Mouse (Mus musculus): ENCODE results near the gene Tmco4.

The Tmco4 gene

DNA sequence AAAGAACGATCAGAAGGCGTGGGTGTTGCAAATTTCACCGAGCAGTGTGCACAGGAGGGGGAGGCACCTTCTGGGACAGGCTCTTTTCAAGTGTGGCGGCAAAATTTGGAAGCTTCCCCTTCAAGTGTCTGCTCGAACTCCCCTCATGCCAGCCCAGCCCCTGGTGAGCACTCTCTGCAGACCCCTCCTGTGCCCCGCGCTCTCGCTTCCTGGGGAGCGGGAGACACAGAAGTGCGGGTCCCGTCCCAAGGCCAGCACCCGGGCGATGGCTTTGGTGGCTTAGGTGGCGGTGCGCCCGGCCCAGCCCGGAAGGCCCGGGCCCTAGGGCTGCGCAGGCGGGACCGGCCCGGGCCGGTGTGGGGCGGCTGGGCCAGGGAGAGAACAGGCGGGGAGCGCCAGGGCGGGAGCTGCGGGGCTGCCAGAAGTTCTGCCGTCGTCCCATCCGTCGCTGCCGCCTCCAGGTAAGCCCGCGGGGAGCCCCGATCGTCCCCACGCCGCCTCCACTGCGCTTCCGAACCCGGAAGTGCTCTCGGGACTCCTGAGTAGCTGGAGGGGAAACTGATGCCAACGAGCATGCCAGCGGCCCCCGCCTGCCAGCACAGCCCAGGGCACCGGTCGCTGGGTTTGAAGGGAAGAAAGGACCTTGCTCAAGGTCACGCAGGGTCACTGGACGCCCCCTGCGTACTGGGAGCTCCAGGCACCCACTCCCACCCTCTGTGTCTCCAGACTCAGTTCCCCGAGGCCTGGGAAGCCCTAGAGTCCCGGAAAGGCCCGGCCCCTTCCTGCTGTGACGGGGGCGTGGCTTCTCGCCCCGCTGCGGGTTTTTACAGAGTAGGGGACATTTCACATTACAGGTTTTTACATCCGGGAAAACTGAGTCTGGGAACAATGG, at the start of gene Tmco4:
Tmco4 (plus strand) TSS at position 62 of the 892 bp plus-strand sequence.
- peak; percentile 85 for DNase-seq (ENCODE audit: low read depth)

DNA sequence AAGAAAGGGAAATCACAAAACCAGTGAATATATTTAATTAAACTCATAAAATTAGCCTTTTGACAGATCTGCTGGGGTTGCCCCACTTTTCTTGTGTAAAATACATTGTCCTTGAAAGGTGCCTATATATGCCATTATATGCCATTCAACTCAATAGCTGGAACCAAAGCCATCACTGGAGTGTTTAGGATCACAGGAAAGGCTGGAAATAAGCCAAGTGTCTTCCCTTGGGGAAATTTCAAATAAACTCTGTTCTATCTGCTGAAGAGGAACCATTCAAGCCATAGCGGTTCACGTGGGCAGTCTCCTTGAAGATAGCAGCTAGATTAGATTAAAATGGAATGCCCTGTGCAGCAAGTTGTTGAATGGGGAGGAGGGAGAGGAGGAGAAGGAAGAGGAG, 47.1 kb upstream of the Tmco4 start:
- DNase-seq (ENCODE audit: low read depth), result no peak

DNA sequence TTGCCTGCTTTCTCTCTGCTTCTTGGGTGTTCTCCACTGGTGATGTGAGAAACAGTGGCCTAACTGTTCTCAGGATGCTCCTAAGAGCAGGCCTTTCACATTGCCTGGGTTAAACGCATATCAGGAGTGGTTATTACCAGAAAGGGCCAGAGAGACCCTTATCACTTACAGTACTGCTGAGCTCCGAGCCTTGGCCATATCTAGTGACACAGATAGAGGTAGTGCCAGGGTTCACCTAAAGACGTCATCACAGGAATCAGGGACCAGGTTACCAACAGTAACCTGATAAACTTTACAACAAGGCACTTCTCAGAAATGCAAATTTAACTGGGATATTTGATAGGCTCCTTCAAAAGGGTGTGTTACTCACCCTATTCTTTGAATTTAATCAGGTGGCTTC, 38.8 kb upstream of the Tmco4 start:
- DNase-seq (ENCODE audit: low read depth), result no peak

DNA sequence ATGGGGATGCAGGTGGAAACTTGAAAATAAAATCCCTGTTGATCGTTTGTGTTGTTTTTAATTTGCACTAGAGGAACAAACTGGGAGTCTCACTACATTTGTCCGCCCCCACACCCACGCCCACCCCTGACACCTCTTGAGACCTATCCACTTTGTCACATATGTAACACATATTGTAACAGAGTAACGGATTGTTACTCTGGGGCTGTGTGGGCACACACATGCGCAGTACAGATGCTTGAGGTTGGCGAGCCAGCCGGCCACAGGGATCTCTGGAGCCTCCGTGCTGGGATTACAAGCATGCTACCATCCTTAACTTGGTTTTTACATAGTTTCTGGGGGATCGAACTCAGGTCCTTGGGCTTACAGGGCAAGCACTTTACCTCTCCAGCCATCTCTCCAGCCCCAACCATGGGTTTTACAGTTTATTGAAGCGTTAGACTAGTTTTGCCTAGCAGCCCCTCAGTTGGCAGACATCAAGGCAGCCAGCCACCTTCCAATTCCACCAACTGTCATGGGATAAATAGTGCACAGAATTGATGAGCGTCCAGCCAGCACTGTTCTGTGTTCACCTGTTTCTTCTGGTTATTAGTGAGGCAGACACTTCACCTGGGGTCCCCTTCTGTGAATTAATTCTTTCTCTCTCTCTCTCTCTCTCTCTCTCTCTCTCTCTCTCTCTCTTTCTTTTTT, 38.1 kb upstream of the Tmco4 start:
- no peak for DNase-seq (ENCODE audit: low read depth)

DNA sequence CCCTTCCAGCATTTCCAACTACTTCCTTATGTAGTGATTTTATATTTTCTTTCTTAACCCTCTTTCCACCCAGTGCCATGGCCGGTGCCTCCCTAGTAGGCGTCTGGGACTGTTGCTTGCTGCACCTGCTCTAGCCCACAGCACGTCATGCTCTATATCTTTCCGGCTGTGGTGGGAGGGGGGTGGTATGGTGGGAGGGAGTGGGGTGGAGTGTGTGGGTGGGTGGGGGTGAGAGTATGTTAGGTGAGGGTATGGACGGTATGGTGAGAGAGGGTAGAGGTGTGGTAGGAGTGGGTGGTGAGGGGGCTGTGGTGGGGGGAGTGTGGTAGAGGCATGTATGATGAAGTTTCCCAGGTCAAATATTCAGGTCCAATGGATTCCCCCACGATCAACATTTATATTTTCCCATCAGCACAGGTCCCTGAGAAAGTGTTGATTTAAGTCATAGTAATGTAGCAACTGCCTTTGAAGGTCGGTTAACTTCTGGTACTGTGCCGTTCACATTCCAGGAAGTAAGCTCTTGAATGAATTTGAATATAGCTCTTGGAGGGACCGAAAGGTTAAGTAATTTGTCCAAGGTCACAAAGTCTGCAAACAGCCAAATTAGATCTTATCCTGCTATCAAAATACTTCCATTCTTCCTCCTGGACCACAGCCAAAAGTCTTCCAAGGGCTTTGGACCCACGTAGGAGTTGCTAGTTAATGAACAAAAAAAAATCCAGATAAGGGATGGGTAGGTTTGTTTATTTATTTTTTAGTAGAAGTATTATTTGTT, 34.0 kb upstream of the Tmco4 start:
- DNase-seq (ENCODE audit: low read depth), result peak; percentile 75

DNA sequence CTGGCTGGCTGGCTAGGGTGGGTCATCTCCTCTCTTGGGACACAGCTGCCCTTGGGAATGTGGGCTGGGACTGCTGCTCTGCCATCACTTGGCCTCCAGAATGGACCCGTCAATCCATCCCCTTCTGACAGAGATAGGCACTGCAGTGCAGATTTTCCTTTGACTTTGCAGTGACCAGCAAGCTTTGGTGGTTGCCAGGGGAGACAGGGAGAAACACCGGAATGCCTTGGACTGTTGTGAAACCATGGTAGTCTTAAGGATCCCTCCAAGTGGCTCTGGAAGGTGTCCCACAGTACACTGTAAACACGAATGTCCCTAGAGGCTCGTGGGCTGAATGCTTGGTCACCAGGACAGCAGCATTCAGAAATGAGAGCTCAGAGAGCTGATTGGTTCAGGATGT, 33.2 kb upstream of the Tmco4 start:
- no peak for DNase-seq (ENCODE audit: low read depth)

DNA sequence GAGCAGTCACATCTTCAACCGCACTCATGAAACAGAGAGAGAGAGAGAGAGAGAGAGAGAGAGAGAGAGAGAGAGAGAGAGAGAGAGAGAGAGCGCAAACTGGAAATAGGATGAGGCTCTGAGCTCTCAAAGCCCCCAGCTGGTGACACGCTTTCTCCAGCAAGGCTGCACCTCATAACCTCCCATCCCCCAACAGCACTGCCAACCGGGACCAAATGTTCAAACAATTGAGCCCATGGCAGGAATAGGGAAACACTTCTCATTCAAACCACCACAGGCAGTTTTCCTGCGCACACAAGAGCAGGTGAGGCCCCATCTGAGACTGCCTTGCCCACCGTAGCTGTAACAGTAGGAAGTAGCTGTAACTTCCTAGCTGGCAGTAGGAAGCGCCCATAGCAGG, 31.3 kb upstream of the Tmco4 start:
- no peak for DNase-seq (ENCODE audit: low read depth)

DNA sequence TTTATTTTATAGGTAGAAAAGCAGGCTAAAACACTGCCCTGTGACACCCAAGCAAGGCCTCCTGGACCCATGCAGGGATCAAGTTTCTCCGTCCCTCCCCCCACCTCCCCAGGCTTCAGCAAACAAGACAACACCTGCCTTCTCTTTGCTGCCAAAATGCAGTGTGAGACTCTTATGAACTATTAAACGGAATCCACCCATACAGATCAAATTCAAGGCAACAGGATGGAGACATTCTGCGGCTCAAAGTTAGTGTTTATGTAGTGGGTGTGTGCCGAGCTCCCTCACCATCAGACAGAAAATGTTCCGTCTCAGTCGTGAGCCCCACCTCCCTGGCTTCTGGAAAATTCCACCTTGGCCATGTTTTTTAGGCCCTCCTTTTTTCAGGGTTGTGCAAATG, 30.7 kb upstream of the Tmco4 start:
- DNase-seq (ENCODE audit: low read depth), result no peak

DNA sequence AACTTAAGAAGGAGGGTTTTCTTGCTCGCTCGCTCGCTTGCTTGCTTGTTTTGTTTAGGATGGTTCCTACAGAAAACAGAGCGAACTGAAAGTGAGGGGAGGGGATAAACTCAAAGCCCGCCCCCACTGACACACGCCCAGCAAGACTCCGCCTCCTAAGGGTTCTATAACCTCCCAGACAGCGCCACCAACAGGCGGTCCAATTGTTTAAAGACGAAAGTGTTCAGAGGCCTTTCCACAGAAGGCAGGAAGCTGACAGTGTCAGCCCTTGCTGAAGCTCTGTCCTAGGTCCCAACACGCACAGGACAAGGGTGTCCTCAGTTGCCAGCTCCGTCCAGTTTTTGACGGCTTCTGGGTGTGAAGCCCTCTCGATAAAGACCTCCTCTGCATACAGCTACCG, 29.0 kb upstream of the Tmco4 start:
- peak; percentile 97 for DNase-seq (ENCODE audit: low read depth)

DNA sequence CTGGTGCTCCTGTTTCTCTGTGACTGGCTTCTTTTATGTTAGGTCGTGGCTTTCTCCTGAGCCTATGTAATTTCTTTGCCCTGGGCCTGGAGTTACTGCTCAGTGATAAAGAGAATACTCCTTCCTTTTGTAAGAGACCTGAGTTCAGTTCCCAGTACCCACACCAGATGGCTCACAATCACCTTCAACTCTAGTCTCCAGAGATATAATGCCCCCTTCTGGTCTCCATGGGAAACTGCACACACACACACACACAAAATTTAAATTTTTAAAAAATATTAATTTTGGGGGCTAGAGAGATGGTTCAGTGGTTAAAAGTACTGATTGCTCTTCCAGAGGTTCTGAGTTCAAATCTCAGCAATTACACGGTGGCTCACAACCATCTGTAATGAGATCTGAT, 24.4 kb upstream of the Tmco4 start:
- DNase-seq (ENCODE audit: low read depth), result no peak

DNA sequence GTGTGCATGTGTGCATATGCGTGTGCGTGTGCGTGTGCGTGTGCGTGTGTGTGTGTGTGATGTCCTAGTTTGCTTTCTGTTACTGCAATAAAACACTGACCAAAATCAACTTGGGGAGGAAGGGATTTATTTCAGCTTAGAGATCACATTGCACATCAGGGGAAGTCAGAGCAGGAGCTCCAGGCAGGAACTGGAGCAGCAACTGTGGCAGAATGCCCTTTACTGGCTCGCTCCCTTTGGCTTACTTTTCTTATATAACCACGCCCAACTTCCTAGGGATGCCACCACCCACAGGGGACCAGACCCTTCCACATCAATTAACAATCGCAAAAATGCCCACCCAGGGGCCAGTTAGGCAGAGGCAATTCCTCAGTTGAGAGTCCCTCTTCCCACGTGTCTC, 14.1 kb upstream of the Tmco4 start:
- no peak for DNase-seq (ENCODE audit: low read depth)

DNA sequence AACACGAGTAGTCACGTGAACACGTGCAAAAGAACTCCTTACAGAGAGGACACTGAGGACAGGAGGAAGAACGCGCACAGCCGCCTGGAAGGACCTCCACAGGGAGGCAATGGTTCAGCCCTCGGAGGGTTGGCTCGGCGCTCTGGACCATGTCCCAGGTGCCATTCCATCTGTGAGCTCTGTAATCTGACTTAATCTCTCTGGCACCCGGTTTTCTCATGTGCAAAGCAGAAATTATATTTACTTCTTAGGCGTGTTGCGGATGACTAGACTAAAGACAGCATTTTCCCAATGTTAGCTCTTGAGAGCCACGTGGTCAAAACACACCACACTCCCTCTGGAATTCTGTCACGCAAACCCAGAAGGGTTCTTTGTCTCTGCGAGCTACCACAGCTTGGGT, 13.6 kb upstream of the Tmco4 start:
- DNase-seq (ENCODE audit: low read depth), result no peak

DNA sequence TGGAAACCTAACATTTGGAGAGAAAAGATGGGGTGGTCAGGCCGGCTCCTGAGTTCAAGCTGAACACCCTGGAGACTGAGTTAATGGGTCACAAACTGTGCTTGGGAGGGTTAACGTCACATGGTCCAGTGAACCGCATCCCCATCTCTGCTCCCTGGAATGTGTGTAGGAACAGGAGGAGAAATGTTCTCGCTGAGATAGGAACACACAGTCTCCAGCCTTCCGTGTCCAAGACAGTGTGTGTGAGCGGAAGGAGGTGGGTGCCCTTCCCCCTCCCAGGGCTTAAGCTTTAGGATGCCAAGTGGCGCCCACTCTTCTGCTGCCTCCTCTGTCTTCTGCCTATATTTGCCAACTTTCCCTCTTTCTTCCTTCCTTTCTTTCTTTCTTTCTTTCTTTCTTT, 12.8 kb upstream of the Tmco4 start:
- DNase-seq (ENCODE audit: low read depth), result no peak

DNA sequence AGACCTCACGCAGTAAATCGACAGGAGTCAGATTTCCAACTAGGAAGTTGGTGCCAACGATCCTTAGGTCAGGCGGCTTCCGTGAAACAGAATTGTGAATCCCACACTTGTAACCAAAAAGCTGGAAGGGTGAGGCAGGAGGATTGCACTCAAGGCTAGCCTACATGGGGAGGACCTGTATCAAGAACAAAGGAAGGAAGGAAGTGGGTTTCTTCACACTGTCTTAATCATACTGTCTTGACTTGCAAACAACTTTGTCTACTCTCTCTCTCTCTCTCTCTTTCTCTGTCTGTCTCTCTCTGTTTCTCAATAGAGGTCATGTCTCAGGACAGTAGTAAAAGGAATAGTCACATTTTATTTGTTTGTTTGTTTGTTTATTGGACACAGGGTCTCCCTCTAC, 10.0 kb upstream of the Tmco4 start:
- peak; percentile 52 for DNase-seq (ENCODE audit: low read depth)

DNA sequence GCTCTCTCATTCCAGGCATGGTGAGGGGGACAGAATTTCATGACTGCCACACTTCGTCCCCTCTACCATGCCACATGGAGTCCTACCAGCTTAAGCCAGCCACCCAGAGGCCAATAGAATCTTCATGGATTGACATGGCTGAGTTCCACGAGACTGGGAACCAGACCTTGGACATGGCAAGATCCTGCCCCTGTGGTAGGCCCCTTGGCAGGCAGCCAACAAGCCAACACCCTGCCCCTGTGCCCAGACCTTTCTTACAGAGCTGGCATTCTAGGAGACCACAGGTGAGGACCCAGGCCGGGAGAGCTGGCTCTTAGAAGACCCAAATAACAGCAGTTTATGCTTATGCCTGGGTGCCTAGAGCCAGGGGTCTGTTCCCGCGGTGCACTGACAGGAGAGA, 6.8 kb upstream of the Tmco4 start:
- no peak for DNase-seq (ENCODE audit: low read depth)

DNA sequence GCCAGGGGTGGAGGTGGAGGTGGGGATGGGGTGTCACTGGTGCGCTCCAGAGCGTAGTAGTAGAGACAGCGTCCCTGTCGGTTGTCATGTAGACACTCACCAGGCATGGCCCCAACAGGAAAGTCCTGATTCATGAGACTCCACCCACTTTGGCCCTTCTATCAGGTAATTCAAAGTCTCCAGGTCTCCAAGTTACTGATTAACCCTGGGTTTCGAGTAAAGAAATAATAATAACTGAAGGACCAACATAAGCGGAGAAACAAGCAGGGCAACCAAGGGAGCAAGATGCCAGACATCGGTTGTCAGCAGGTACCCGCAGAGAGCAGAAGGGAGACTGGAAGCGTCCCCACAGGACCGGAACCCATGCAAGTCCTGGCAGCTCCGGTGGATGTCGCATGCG, 5.8 kb upstream of the Tmco4 start, which contains the start of gene Rnf186:
Rnf186 (plus strand) TSS at position 247 of the 400 bp plus-strand sequence.
- DNase-seq (ENCODE audit: low read depth), result no peak

DNA sequence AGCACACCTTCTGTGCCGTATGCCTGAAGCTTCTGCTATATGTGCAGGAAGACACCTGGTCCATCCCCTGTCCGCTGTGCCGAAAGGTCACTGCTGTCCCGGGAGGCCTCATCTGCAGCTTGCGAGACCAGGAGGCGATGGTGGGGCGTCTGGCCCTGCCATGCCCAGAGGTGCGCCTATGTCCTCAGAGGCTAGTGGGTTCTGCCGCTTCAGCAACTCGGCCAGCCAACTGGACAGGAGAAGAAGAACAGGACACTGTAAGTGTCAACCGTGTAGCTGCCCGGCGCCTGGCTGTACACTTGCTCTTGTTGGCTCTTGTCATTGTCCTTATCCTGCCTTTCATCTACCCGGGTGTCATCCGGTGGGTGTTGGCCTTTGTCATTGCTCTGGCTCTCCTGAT, 5.2 kb upstream of the Tmco4 start:
- no peak for DNase-seq (ENCODE audit: low read depth)

DNA sequence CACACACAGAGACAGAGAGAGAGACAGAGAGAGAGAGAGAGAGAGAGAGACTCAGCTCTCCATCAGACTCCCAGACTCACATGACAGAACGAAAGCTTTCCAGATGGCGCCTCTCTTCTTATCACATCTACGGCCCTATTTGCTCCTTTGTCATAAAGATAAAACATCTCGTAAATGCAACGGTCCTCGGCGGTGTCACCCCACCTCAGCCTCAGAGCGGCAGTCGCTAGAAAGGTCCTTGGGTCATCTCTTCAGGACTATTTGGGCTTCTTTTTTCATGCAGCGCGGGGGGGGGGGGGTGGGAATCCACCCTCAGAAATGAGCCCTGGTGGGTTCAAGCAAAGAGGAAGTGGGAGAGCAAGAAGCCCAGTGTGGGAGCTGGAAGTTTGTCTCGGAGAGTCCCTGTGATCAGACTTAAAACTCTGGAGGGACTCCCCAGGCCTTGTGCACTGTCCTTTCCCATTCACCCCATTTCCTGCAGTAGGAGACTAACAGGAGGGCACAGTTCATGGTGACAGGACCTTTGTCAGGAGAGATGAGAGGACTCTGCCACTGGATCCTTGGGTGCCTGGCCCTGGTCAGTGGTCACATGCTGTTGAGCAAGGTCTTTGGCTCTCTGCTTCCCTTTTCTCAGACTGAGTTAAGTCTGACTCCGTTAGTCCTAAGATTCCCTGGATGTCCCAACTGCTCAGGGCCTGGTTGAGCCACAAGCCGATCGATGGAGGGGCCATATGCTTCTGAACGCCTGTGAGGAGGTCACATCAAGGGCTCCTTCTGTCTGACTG, 3.7 kb upstream of the Tmco4 start:
- no peak for DNase-seq (ENCODE audit: low read depth)

DNA sequence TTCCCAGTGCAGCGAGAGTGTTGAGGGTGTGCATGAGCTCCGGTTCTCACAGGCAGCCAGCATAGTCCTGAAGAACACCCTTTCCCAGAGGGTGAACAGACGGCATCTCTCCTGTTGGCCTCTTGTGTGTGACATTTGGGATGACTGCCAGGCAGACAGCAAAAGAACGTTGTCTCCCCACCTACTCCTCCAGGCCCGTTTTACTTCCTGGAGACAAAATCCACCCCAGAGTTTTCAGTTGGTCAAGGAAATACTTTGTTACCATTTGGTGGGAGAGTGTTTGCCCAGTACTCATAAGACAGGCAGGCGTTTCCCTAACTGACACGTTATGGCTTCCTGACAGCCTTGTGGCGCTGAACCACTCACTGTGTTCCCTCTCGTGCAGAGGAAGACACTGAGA, 3.0 kb upstream of the Tmco4 start:
- peak; percentile 20 for DNase-seq (ENCODE audit: low read depth)

DNA sequence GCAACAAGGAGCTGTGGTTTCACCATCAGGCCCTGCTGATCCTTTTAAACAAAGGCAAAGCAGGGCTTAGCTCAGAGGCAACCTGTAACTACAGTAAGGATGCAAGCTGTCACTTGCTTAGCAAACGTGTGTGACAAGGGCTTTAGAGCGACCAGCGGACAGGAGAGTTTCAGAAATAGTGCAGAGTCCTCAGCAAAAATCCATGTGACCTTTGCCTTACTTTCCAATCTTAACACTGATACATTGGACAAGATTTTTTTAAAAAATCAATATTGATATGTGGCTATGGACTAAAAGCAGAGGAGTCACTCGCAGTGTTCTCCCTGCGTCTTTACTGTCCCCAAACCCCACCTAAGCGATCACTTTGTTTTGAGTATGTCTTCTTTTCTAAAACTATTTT, 1.3 kb upstream of the Tmco4 start:
- DNase-seq (ENCODE audit: low read depth), result no peak

DNA sequence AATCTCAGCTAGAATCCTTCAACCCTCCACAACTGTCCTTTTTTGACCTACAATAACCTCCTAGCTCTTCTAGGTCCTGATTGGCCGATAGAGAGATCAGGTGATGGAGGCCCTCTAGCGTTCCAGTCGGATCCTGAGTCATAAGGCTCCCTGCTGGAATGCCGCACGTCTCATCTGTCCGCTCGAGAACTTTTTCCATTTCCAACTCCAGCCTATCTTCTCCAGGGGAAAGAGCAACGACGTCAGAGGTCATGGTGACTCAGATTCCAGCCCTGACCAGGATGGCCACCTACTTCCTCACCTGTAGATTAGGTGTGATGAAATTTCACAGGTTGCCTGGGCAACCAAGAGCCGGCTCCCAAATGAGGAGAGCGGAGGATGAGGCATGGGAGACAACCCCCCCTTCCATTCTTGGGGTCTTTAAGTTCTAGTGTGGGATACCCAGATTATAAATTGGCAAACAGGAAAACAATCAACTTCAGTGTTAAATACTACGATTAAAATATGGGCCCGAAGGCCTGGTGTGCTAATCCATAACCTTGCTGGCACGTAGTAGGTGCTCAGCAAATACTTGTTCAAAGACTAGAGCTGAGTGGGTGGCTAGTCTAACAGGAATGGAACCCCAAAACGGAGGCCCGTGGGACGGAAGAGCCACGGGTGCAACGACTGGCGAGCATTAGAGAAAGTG, 405 bp upstream of the Tmco4 start:
- DNase-seq (ENCODE audit: low read depth), result peak; percentile 79
